ENCODE assay signal across 8 mouse cellular contexts in the genomic region with DNA sequence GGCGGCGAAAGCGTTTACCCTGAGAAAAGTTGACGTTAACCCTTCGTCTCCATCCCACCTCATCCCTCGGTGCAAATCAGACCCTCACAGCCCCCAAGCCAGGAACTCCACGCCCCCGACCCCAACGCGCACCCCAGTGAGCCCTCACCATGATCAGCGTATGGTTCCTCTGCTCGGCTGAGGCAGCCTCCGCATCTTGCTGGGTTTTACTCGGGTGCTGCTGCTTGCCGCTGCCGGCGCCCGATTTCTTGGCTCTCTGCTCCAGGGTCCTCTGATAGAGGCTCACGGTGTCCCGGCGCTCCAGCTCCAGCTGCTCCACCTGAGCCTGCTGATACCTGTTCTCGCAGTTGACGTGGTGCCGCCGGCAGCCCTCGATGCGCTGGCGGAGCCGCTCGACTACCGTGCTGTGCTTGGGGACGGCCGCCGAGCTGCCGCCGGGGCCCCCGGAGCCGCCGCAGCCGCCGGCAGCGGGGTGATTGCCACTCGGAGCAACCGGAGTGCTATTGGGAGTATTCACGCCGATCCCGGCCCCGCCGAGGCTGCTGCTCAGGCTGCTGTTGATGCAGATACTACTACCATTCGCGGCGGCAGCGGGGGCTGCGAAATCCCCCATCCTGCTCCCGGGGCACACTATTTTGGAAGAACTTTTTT. TPM values are rescaled to one million over a fixed set of nuclear protein-coding genes. Genes with fewer than 3 reads are reported as not detected.
A peak's percentile ranks its signal among the peaks of the same experiment; 100 is the strongest.
DNase-seq lines count a peak whose midpoint lies in the region; ATAC-seq and TF ChIP-seq lines count a peak whose summit lies in the region.

No protein-coding gene starts in this region.

- no peaks in the 10 kb centered on the region; the same call in 1 of the 2 replicates for H3K9me3 ChIP-seq in ES-Bruce4 (replicated peaks; ENCODE audit: control insufficient read depth, insufficient read depth, low read length, poor library complexity, severe bottlenecking)
- no peaks in the 10 kb centered on the region for H3K9me3 ChIP-seq in forebrain, embryonic 15.5 days

- no peaks in the 10 kb centered on the region for H3K4me1 ChIP-seq in ES-Bruce4 (ENCODE audit: control insufficient read depth, insufficient read depth, low read length)
- no peaks in the 10 kb centered on the region for H3K4me1 ChIP-seq in brown adipose tissue, adult 24 weeks (ENCODE audit: control insufficient read depth, insufficient read depth, insufficient read length, low read length)
- peaks cover 12% of the 10 kb centered on the region; the same call in 1 of the 2 replicates for H3K4me1 ChIP-seq in forebrain, embryonic 15.5 days

- no peak for TF ChIP-seq POLR2A in ES-Bruce4 (IDR thresholded peaks at IDR 0.05; ENCODE audit: insufficient read depth, low read length)

- ATAC-seq in forebrain, embryonic 15.5 days (replicated peaks), result no peak

- no peak for TF ChIP-seq CTCF in ES-Bruce4 (IDR thresholded peaks at IDR 0.05; ENCODE audit: low read depth, low read length)

- H3K4me2 ChIP-seq in forebrain, embryonic 15.5 days (replicated peaks), result peak overlapping the region; percentile 87

- peak overlapping the region; percentile 82 for H3K4me3 ChIP-seq in ES-Bruce4 (ENCODE audit: low read depth, low read length)
- H3K4me3 ChIP-seq in brown adipose tissue, adult 24 weeks (ENCODE audit: insufficient read depth, low read depth, low read length), result peak overlapping the region; percentile 88
- peak overlapping the region; percentile 64 for H3K4me3 ChIP-seq in forebrain, embryonic 15.5 days

- under 1% methylated on average over 55 of the region's 55 CpGs for WGBS in forebrain, embryonic 15.5 days

- H3K27me3 ChIP-seq in ES-Bruce4 (ENCODE audit: control insufficient read depth, insufficient read depth, low read length, poor library complexity, severe bottlenecking), result peaks cover 13% of the 10 kb centered on the region
- H3K27me3 ChIP-seq in forebrain, embryonic 15.5 days, result no peaks in the 10 kb centered on the region

- peak; percentile 28 for DNase-seq in heart, postnatal 25 days (ENCODE audit: low spot score)
- peak; percentile 21 to 60 for DNase-seq in layer of hippocampus, adult 18-20 months (ENCODE audit: low spot score in 2 of 2)
- DNase-seq in lung, adult 18-20 months, result peak; percentile 51 to 64
- peak; percentile 27 for DNase-seq in ovary, adult 18-20 months (ENCODE audit: low spot score)
- DNase-seq in thymus, postnatal 10 days (ENCODE audit: low spot score in 2 of 2), result peak; percentile 43 to 46

- peak overlapping the region; percentile 85 for H3K9ac ChIP-seq in ES-Bruce4 (ENCODE audit: low read depth, poor library complexity, severe bottlenecking)
- H3K9ac ChIP-seq in forebrain, embryonic 15.5 days (replicated peaks), result peak overlapping the region; percentile 91

- H3K27ac ChIP-seq in ES-Bruce4 (ENCODE audit: insufficient read depth, low read length), result no peak overlapping the region
- H3K27ac ChIP-seq in brown adipose tissue, adult 24 weeks (replicated peaks; ENCODE audit: low read depth, low read length), result peak overlapping the region; percentile 86
- H3K27ac ChIP-seq in forebrain, embryonic 15.5 days (replicated peaks), result peak overlapping the region; percentile 100

- no peak for TF ChIP-seq EP300 in ES-Bruce4 (IDR thresholded peaks at IDR 0.05; ENCODE audit: insufficient read depth, low read depth, low read length)

- intact Hi-C loops in heart, postnatal 25 days (cut with DNase I), result loop anchor here (1.0 to 5.0 kb wide), 3 partner anchors 57 to 401 kb away; no protein-coding TSS in a partner anchor

- H3K36me3 ChIP-seq in ES-Bruce4 (ENCODE audit: control insufficient read depth, insufficient read depth, low read length, poor library complexity, severe bottlenecking), result no peaks in the 10 kb centered on the region
- no peaks in the 10 kb centered on the region for H3K36me3 ChIP-seq in forebrain, embryonic 15.5 days

RNA-seq across cellular contexts. Expression of gene Maml3, which starts 1.2 kb away (rescaled TPM):
- polyA plus RNA-seq in ES-Bruce4 (2011; ENCODE audit: insufficient read depth, insufficient read length, low read depth, missing spikeins), result 5.7 TPM in 2 replicates
- 0.58 and 1.0 TPM in 2 replicates for polyA plus RNA-seq in brown adipose tissue, adult 24 weeks (2012; ENCODE audit: insufficient read depth, insufficient read length, missing spikeins)
- polyA plus RNA-seq in forebrain, embryonic 15.5 days (2015; fragmentation: Nextera tagmentation; extraction: Ambion mirVana), result 4.9 and 5.3 TPM in 2 replicates
- 1 to 10 TPM; 2.5 to 4.4 TPM for total RNA-seq in heart, postnatal 25 days (2021)
- 1 to 10 TPM; 7.8 TPM for total RNA-seq in layer of hippocampus, adult 18-20 months (2021)
